Mouse (Mus musculus): Measurements from ENCODE around the gene Usp19.

Usp19 gene

DNA sequence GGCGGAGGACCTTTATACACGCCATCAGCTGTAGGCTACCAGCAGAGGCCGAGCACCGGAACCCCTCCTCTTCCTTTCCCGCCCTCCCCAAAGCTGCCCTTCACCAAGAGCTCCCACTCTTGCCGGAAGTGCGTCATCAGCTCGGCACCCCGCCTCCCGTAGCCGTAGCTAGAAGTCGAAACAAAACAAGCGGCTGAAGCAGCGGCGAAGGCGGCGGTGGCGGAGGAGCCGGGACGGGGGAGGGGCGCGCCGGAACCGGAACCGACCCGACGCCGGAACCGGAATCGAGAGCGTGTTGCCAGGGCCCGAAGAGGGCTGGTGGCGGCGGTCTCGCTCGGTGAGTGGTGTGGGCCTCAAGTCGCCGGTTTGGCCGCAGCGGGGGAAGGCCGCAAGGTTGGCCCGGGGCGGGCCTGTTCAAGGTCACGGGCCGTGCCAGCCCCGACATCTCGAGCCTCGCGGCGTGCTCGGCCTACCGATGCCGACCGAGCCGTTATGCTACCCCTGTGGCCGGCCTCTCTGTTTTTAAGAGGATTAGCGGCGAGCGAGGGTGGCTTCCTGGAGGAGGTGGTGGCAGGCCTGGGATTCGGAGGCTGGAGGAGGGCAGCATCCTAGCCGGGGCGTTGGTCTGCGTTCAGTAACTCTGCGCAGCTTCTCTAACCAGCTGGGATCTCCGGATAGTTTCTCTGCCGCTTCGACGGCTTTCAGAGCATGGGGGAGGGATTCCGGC, at the start of gene Usp19:
Gene Usp19 (plus strand): TSS at position 44 of the 727 bp plus-strand sequence.
- peak; percentile 93 for DNase-seq

- no peak for DNase-seq
Measured at GRCm38 (mm10) chr9:108441236-108441919, 49.0 kb upstream of the Usp19 start.

GRCm38 (mm10) chr9:108445125-108445524, 45.3 kb upstream of the Usp19 start:
- DNase-seq: peak; percentile 29

DNA sequence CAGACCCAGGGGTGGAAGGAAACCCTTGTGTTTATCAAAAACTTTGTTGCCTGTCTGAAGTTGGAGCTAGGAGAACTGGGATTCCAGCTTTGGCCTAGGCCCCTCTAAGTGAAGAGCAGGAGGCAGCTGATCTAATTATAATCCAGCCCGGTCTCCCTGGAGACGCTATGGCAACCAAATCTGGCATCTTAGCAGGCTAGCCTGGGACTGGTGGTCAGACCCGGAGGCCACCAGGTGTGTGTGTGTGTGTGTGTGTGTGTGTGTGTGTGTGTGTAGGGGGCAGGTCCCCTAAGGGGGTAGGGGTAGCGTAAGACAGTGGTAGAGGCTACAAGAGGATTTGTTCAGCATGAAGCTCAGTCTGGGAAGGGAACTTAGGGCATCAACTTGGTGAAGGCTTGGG, 40.5 kb upstream of the Usp19 start:
- no peak for DNase-seq

DNA sequence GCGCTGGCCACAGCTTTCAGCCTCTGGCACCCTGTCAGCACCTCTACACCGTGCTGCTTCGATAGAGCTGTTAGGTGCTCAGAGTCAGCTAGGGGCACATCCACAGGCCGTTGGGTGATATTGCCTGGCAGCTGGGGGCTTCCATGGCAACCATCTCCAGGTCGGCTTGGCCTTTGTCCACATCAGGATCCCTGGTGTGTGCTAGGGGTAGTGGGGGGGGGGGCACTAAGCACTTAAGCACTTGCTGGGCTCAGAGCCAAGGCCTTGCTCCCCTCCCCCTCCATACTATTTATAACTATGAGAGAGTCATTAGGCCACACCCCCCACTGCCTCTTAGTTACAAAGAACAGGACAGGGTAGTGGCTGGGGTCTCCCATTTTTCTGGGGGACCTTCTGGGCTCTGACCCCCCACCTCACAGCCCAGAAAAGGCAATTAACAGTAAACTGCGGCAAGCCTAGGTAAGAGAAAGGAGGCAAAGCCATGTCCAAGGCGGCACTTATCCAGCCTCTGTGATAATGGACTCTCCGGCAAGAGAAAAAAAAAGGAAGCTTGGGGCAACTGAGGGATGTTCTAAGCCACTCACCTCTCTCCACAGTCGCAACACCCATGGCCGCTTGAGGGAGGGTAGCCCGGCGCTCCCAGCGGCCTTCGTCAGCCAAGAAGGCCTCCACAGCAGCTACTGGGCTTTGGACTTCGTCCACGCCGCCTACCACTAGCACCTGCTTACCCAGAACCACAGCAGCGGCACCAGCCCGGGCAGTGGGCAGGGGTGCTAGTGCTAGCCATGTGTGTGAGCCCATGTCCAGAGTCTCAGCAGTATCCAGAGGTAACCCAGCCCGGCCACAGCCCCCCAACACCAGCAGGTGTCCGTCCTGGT, 39.9 kb upstream of the Usp19 start:
- no peak for DNase-seq

DNA sequence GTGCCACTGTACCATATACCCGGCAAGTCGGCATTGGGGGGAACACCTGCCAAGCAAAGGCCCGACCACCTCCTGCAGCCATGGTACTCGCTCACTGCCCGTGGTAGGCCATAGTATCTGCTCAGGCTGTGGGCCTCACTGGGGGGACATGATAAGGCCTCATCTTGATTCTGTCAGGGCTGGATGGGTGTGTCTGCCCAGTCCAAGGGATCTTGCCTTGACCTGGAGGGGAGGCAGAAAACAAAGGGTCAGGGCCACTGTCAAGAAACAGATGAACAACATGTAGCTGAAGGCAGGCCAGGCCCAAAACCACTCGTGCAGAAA, 39.3 kb upstream of the Usp19 start:
- no peak for DNase-seq

DNA sequence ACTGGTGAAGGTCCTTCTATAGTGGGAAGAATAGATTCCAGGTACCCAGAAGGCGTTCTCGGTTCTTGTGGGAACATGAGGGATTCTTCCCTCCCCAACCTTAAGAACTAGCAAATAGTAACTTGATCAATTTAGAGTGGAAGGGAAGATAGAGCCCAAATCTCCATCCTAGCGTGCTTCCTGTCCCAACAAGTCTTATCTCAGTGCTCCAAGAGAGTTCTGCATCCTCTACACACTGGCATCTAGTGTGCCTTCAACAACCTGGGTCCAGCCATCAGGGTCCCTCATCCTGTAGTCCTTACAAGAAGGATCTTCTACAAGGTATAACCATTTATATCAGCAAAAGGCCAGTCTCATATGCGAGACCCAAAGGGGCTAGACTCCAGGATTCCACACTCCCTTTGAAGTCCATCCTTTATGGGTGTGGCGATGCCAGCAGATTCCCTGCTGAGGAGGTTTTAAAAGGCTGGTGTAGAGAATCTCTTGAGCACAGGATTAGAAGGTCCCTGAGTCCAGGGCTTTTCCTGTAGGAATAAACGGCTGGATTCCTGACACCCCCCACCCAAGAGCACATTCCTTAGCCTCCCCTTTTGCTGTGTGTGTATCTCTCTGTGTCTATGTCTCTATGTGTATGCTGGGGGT, 38.8 kb upstream of the Usp19 start:
- DNase-seq: no peak

DNA sequence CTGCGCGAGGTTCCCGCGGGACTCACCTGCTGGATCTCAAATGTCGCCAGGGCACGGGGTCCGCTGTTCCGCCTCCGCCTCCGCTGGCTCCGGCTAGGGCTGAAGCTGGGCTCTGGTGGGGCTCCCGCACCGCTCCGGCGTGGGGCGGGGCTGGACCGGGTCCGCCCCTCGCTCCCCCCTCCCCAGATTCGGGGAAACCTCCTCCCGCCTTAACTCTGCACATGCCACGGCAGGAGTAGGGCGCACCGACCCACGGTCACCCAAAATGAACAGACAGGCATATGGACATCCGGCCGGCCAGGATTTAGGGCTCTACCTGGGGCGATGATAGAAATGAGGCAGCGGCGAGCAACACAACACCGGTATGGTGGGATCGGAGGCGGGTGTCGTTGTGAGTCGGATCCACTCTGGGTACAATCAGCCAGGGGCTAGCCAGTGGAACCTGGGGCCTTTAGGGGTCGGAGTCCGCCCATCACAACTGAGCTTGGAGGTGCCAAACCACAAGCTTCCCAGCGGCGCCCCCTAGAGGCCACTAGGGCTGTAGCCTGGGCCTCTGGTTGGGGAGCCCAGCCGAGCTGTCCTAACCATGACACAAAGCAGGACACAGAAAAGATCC, 38.0 kb upstream of the Usp19 start:
- DNase-seq: peak; percentile 84

DNA sequence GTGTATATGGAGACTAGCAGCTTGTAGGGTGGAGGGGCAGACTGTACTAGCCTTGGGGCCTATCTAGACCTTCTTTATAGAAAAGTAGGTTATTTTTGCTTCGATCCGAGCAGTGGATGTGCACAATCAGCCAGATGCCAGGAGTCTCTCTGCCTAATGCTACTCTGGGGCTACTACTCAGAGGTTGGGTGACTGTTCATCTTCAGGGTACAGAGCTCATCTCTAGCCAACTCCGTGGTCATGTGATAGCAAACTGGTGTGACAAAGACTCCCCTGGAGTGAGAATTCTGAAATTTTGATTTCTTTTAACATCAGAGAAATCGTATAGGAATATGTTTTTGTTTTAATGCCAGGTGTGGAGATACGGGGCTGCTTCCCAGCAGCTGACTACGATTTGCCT, 37.5 kb upstream of the Usp19 start:
- no peak for DNase-seq

- no peak for DNase-seq
Measured at GRCm38 (mm10) chr9:108453458-108453857, 36.9 kb upstream of the Usp19 start.

DNA sequence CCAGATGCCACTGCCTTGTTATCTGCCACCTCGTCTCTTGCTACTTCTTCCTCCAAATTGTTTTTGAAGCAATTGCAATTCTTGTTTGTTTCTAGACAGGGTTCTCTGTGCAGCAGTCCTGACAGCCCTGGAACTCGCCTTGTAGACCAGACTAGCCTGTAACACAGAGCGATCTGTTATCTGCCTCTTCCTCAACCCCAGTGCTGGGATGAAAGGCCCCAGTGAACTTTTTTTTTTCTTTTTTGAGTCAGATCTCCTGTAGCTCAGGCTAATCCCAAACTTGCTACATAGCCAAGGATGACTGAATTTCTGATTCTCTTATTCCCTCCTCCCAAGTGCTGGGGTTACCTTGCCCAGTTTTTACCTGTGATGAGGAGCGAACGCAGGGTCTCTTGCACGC, 36.0 kb upstream of the Usp19 start:
- no peak for DNase-seq

GRCm38 (mm10) chr9:108455747-108456571, 34.4 kb upstream of the Usp19 start:
- DNase-seq: no peak

- no peak for DNase-seq
Measured at GRCm38 (mm10) chr9:108456953-108457352, 33.4 kb upstream of the Usp19 start.

GRCm38 (mm10) chr9:108459939-108460318, 30.5 kb upstream of the Usp19 start:
- no peak for DNase-seq

- peak; percentile 88 for DNase-seq
Measured at GRCm38 (mm10) chr9:108460319-108461178, 29.9 kb upstream of the Usp19 start, which contains the start of gene Ccdc71. Gene Ccdc71 (plus strand): TSS chr9:108460527.

DNA sequence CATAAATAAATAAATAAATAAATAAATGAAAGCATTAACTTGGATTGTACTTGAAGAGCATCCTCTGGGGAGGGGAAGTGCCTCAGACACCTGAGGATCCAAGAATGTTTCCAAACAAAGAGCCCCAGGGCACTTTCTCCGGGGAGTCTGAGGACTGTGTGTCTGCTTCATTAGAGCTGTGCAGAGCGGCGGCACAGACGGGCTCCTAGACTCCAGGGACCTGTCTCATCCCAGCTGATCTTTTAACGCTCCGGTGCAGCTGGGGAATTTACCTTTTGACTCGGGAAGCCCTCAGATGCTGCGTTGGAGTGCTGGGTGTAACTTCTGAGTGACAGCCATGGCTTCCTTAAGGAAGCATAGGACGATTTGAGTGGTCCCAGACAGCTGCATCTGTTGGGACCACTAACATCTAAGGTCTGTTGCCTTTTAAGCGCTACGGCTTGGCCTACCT, 29.2 kb upstream of the Usp19 start, which contains the start of gene Klhdc8b:
Gene Klhdc8b (minus strand): TSS at position 401 of the 451 bp plus-strand sequence.
- no peak for DNase-seq

DNA sequence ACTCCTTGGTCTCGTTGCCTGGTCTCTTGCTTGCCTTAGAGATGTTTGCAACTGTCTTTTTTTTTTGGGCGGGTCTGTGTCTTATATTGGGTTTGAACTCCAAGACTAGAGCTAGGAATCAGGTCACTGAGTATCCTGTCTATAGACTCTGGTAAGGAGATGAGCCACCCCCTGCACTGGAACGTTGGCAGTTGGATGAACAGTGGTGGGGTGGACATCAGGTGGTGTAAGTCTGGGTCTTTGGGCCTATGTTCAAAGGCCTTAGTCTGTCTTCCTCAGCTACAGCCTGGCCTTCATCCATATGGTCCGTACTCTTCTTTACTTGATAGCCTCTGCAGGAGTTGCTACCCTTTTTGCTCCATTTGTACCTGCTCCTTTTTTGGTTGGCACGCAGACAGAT, 28.7 kb upstream of the Usp19 start:
- no peak for DNase-seq

- no peak for DNase-seq
Measured at GRCm38 (mm10) chr9:108462192-108462591, 28.2 kb upstream of the Usp19 start.

- no peak for DNase-seq
Measured at GRCm38 (mm10) chr9:108463713-108464112, 26.7 kb upstream of the Usp19 start.

DNA sequence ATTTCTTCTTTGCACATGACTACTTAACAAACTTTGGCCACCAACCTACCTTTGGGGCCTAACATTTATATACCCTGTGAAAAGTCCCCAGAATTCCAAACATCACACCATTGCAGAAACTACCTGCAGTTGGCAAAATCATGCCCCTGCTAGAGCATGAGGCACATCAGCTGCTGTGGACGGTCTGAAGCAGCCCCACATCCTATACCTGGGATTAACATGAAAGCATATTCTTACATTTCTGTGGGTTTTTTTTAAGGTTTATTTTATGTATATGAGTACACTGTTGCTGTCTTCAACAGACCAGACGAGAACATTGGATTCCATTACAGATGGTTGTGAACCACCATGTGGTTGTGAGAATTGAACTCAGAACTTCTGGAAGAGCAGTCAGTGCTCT, 24.2 kb upstream of the Usp19 start:
- DNase-seq: no peak

DNA sequence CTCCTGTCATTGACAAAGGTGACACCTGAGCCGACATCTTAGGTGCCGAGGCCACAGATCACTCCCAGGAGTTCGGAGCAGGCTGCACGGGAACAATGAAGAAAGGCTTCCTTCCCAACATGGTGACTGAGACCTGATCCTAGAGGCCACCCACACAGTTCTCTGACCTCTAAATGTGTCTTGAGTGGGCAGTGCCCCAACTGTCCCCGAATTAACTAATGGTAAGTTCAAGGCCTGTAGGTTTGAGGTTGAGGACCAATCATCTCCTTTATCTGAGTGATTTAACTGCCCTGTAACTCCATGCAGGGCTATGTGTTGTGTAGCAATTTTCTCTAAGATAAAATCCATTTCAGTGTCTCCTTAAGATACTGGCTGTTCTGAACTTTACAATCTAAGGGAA, 21.0 kb upstream of the Usp19 start:
- no peak for DNase-seq
